Mouse (Mus musculus): Measurements from ENCODE around the gene Frmd7.

GRCm38 (mm10) chrX:50978428-50978827 is 35.9 kb upstream of the Frmd7 start:
- TF ChIP-seq CTCF (IDR thresholded peaks at IDR 0.05; ENCODE audit: extremely low read depth, insufficient read length, insufficient replicate concordance, low read depth, low read length) (no peak), POLR2A (IDR thresholded peaks at IDR 0.05; ENCODE audit: low read depth, low read length) (no peak)
